In genomic region chr3:69897917-69898594, GRCm38 (mm10) we compare ENCODE assay signal across 9 mouse cellular contexts. TPM values are rescaled to one million over a fixed set of nuclear protein-coding genes. Genes with fewer than 3 reads are reported as not detected.
DNase-seq lines count a peak whose midpoint lies in the region; ATAC-seq and TF ChIP-seq lines count a peak whose summit lies in the region.
"Had no signal": no experiment of that assay in that cellular context is flagged by ENCODE, and none has a peak within 500 bp of the region (broad histone marks: within the 10 kb centered on the region; RNA-seq: fewer than 3 reads in every experiment).

No protein-coding gene starts in this region.

- H3K4me1 ChIP-seq in hindbrain, embryonic 11.5 days (replicated peaks; ENCODE audit: control insufficient read depth, insufficient read depth, low read length) = no peaks in the 10 kb centered on the region
- H3K4me1 ChIP-seq in hindbrain, embryonic 10.5 days (replicated peaks) = no peaks in the 10 kb centered on the region
- no peaks in the 10 kb centered on the region for H3K4me1 ChIP-seq in cortical plate, adult 2 months (ENCODE audit: control insufficient read depth, insufficient read depth, low read length)
- H3K4me1 ChIP-seq in neural tube, embryonic 14.5 days (ENCODE audit: control insufficient read depth, insufficient read depth, low read length) = no peaks in the 10 kb centered on the region

- H3K4me2 ChIP-seq in hindbrain, embryonic 11.5 days (replicated peaks; ENCODE audit: low read depth, low read length) = no peak overlapping the region
- no peak overlapping the region for H3K4me2 ChIP-seq in neural tube, embryonic 14.5 days (ENCODE audit: low read depth, low read length)

- peak; percentile 61 for DNase-seq in hindbrain, embryonic 11.5 days (ENCODE audit: low spot score)
- no peak for DNase-seq in hindbrain, embryonic 10.5 days (ENCODE audit: low spot score)
- DNase-seq in thymus, postnatal 14 days = peak; percentile 14
- DNase-seq in thymus, postnatal 4 days = no peak
- no peak for DNase-seq in yolk sac, embryonic 10.5 days (ENCODE audit: low spot score)
- no peak for DNase-seq in gastrocnemius, postnatal 25 days

- no peaks in the 10 kb centered on the region for H3K27me3 ChIP-seq in hindbrain, embryonic 11.5 days (ENCODE audit: control insufficient read depth, insufficient read depth, low read length)
- no peaks in the 10 kb centered on the region for H3K27me3 ChIP-seq in hindbrain, embryonic 10.5 days (ENCODE audit: insufficient read depth, poor library complexity, severe bottlenecking)
- no peaks in the 10 kb centered on the region for H3K27me3 ChIP-seq in neural tube, embryonic 14.5 days (ENCODE audit: control insufficient read depth, insufficient read depth, low read length)

- no peak overlapping the region for H3K9ac ChIP-seq in hindbrain, embryonic 11.5 days (ENCODE audit: low read depth, low read length)
- no peak overlapping the region for H3K9ac ChIP-seq in neural tube, embryonic 14.5 days (replicated peaks; ENCODE audit: low read depth, low read length)

- no peak for TF ChIP-seq POLR2A in cortical plate, adult 2 months (IDR thresholded peaks at IDR 0.05; ENCODE audit: extremely low read depth, insufficient read depth, low read length)

- no peaks in the 10 kb centered on the region for H3K36me3 ChIP-seq in hindbrain, embryonic 11.5 days (ENCODE audit: control insufficient read depth, insufficient read depth, low read length)
- no peaks in the 10 kb centered on the region for H3K36me3 ChIP-seq in hindbrain, embryonic 10.5 days
- no peaks in the 10 kb centered on the region for H3K36me3 ChIP-seq in neural tube, embryonic 14.5 days (ENCODE audit: control insufficient read depth, insufficient read depth, low read length)

- H3K9me3 ChIP-seq in hindbrain, embryonic 11.5 days (ENCODE audit: control insufficient read depth, low read length) = no peaks in the 10 kb centered on the region
- no peaks in the 10 kb centered on the region for H3K9me3 ChIP-seq in hindbrain, embryonic 10.5 days
- no peaks in the 10 kb centered on the region for H3K9me3 ChIP-seq in neural tube, embryonic 14.5 days (ENCODE audit: control insufficient read depth, low read length)

- WGBS in hindbrain, embryonic 11.5 days = 77% methylated on average over 7 of the region's 8 CpGs
- WGBS in hindbrain, embryonic 10.5 days = 73% methylated on average over 7 of the region's 8 CpGs
- WGBS in neural tube, embryonic 14.5 days = 81% methylated on average over 7 of the region's 8 CpGs

- no peak for ATAC-seq in hindbrain, embryonic 11.5 days (ENCODE audit: low FRiP score)
- peak; percentile 28; the same call in 1 of the 2 replicates for ATAC-seq in neural tube, embryonic 14.5 days (ENCODE audit: low read depth)

- peak; percentile 27; the same call in 1 of the 2 replicates for TF ChIP-seq CTCF in cortical plate, adult 2 months (IDR thresholded peaks at IDR 0.05; ENCODE audit: extremely low read depth, insufficient read depth, low read length)

- H3K4me3 ChIP-seq in hindbrain, embryonic 11.5 days (ENCODE audit: low read depth, low read length) = no peak overlapping the region
- no peak overlapping the region for H3K4me3 ChIP-seq in hindbrain, embryonic 10.5 days
- H3K4me3 ChIP-seq in cortical plate, adult 2 months (ENCODE audit: insufficient read depth, low read length) = no peak overlapping the region
- H3K4me3 ChIP-seq in neural tube, embryonic 14.5 days (ENCODE audit: low read depth, low read length) = no peak overlapping the region

- H3K27ac ChIP-seq in hindbrain, embryonic 11.5 days (ENCODE audit: low read depth, low read length) = no peak overlapping the region
- H3K27ac ChIP-seq in hindbrain, embryonic 10.5 days = no peak overlapping the region
- H3K27ac ChIP-seq in cortical plate, adult 2 months (ENCODE audit: insufficient read depth, low read length) = no peak overlapping the region
- no peak overlapping the region for H3K27ac ChIP-seq in neural tube, embryonic 14.5 days (ENCODE audit: low read depth, low read length)

RNA-seq across cellular contexts. Expression of gene Sptssb, which starts 38.3 kb away (rescaled TPM):
- polyA plus RNA-seq in hindbrain, embryonic 11.5 days (2014; fragmentation: Nextera tagmentation; extraction: Ambion mirVana) = 0.11 TPM in 1 of 2 replicates, not detected in the other
- polyA plus RNA-seq in hindbrain, embryonic 10.5 days (2016; fragmentation: Nextera tagmentation; extraction: Ambion mirVana) = 0.12 and 0.25 TPM in 2 replicates
- polyA plus RNA-seq in cortical plate, adult 2 months (2012; rRNA removed) = 6.1 and 8.1 TPM in 2 replicates
- polyA plus RNA-seq in neural tube, embryonic 14.5 days (2014; fragmentation: Nextera tagmentation; extraction: Ambion mirVana) = 0.63 and 1.4 TPM in 2 replicates
- not detected for total RNA-seq in gastrocnemius, postnatal 25 days (2021)
- total RNA-seq: neutrophil, adult 5-6 weeks had no signal

Comparison
In these comparisons a context has a peak if more than half of its experiments do, and no peak if none do; other contexts are left out.
1. DNase-seq: peak in hindbrain, embryonic 11.5 days (single experiment) and thymus, postnatal 14 days (single experiment); none in hindbrain, embryonic 10.5 days (single experiment), thymus, postnatal 4 days (single experiment), yolk sac, embryonic 10.5 days (single experiment) and gastrocnemius, postnatal 25 days (single experiment).